Mouse (Mus musculus): ENCODE results near the gene Klf9. TPM values are rescaled to one million over a fixed set of nuclear protein-coding genes. Genes with fewer than 3 reads are reported as not detected.

Gene Klf9
- polyA plus RNA-seq, 2 experiments = 0.74 to 0.86 TPM

DNA sequence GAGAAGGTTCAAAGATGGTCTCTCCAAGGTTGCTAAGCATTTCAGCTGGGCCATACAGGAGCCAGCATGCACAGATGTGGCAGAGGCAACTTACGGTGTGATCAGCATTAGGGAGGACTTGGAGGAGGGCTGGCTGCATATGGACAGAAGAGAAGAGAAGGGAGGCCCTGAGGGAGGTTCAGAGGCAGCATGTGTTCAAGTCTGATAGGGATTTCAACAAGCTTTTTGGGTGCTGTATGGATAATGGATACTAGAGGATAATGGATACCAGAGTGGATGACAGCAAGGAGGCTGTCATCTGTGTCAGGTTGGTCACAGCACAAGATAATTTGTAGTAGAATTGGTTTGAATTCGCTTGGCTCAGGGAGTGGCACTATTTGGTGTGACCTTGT is 28.6 kb downstream of the Klf9 start:
- H3K4me3 ChIP-seq (ENCODE audit: insufficient read depth in 1 of 2, low read depth in 2 of 2, low read length in 2 of 2) = no peak overlapping the region
- DNase-seq (ENCODE audit: low read depth in 3 of 3, low spot score in 3 of 3) (no peak), ATAC-seq (ENCODE audit: insufficient read depth) (peak; percentile 71)
- H3K36me3 ChIP-seq (replicated peaks; ENCODE audit: control insufficient read depth, insufficient read depth, low read depth) = no peaks in the 10 kb centered on the region
- no peak overlapping the region; the same call in 1 of the 2 replicates for H3K4me2 ChIP-seq (ENCODE audit: low read depth)
- no peak overlapping the region for H3K9ac ChIP-seq (replicated peaks)
- WGBS (ENCODE audit: insufficient replicate concordance) = 68% methylated on average over 2 of the region's 2 CpGs
- no peaks in the 10 kb centered on the region for H3K27me3 ChIP-seq (ENCODE audit: control insufficient read depth, insufficient read depth, low read length)
- TF ChIP-seq CTCF (IDR thresholded peaks at IDR 0.05; ENCODE audit: low read depth) (no peak), EP300 (IDR thresholded peaks at IDR 0.05; ENCODE audit: low read depth) (no peak)
- no peaks in the 10 kb centered on the region for H3K9me3 ChIP-seq (ENCODE audit: control insufficient read depth, low read length)
- H3K4me1 ChIP-seq (replicated peaks; ENCODE audit: control insufficient read depth in 2 of 2, insufficient read depth in 2 of 2, low read length in 1 of 2) = peaks cover 0 to 7% of the 10 kb centered on the region in 2 experiments; a peak in 2 of 4 replicates
- H3K27ac ChIP-seq = no peak overlapping the region

DNA sequence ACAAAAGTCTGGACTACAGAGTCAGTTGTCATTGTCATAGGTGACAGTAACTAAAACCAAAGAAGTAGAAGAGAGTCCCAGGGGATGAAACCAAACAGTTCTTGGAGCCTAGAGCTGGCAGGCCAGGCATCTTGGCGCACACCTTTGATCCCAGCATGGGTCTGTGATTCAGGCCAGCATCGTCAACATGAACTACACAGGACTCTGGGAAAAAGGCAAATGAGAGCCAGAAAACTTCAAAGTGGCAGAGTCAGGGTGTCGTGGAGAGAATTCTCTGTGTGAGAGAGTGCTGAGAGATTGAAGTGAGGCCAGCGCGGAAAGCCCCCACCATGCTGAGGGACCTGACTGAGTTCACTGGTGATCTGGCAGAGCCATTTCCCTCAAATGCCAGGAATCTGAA is 29.4 kb downstream of the Klf9 start:
- Histone ChIP-seq H3K9me3 (ENCODE audit: control insufficient read depth, low read length) (no peaks in the 10 kb centered on the region), H3K36me3 (replicated peaks; ENCODE audit: control insufficient read depth, insufficient read depth, low read depth) (no peaks in the 10 kb centered on the region), H3K27ac (no peak overlapping the region), H3K4me1 (replicated peaks; ENCODE audit: control insufficient read depth in 2 of 2, insufficient read depth in 2 of 2, low read length in 1 of 2) (peaks cover 0 to 7% of the 10 kb centered on the region in 2 experiments; a peak in 2 of 4 replicates), H3K9ac (replicated peaks) (no peak overlapping the region), H3K27me3 (ENCODE audit: control insufficient read depth, insufficient read depth, low read length) (no peaks in the 10 kb centered on the region), H3K4me2 (ENCODE audit: low read depth) (no peak overlapping the region), H3K4me3 (ENCODE audit: insufficient read depth in 1 of 2, low read depth in 2 of 2, low read length in 2 of 2) (no peak overlapping the region)
- no peak for DNase-seq (ENCODE audit: low read depth in 3 of 3, low spot score in 3 of 3)
- ATAC-seq (ENCODE audit: insufficient read depth) = no peak
- TF ChIP-seq CTCF (IDR thresholded peaks at IDR 0.05; ENCODE audit: low read depth) = no peak
- TF ChIP-seq EP300 (IDR thresholded peaks at IDR 0.05; ENCODE audit: low read depth) = no peak
- WGBS (ENCODE audit: insufficient replicate concordance) = 80% methylated on average over 5 of the region's 5 CpGs

DNA sequence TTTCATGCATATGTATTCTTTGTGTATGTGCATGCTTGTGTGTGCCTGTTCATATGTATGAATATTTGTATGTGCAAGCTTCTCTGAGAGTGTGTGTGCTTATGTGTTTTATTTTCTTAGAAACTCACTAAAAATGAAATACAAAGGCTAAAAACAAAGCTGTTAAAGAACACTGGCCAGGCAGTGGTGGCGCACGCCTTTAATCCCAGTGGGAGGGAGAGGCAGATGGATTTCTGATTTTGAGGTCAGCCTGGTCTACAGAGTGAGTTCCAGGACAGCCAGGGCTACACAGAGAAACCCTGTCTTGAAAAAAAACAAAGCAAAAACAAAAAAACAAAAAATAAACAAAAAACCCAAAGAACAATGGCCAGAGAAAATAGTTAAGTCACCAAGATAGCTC is 30.1 kb downstream of the Klf9 start:
- Histone ChIP-seq H3K27ac (no peak overlapping the region), H3K4me1 (replicated peaks; ENCODE audit: control insufficient read depth in 2 of 2, insufficient read depth in 2 of 2, low read length in 1 of 2) (peaks cover 0 to 7% of the 10 kb centered on the region in 2 experiments; a peak in 2 of 4 replicates), H3K36me3 (replicated peaks; ENCODE audit: control insufficient read depth, insufficient read depth, low read depth) (no peaks in the 10 kb centered on the region), H3K4me2 (ENCODE audit: low read depth) (no peak overlapping the region), H3K27me3 (ENCODE audit: control insufficient read depth, insufficient read depth, low read length) (no peaks in the 10 kb centered on the region), H3K9ac (replicated peaks) (no peak overlapping the region), H3K9me3 (ENCODE audit: control insufficient read depth, low read length) (no peaks in the 10 kb centered on the region), H3K4me3 (ENCODE audit: insufficient read depth in 1 of 2, low read depth in 2 of 2, low read length in 2 of 2) (no peak overlapping the region)
- 83% methylated on average over 2 of the region's 2 CpGs for WGBS (ENCODE audit: insufficient replicate concordance)
- no peak for DNase-seq (ENCODE audit: low read depth in 3 of 3, low spot score in 3 of 3)
- ATAC-seq (ENCODE audit: insufficient read depth) = no peak
- TF ChIP-seq EP300 (IDR thresholded peaks at IDR 0.05; ENCODE audit: low read depth) (no peak), CTCF (IDR thresholded peaks at IDR 0.05; ENCODE audit: low read depth) (no peak)

DNA sequence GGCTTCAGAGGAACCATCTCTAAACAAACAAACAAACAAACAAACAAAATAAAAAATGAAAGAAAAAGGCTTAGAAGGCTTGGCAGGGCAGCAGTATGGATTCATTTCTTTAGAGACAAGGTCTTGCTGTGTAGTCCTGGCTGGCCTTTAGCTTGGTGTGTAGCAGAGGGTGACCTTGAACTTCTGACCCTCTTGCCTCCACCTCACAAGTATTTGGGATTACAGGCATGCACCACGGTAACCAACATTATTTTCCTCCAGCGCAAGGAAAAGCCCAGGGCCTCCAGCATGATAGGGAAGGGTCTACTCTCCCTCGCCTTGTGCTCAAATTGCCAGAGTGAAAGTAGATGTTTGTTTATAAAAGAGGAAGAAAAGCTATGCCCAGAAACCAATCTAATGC is 34.1 kb downstream of the Klf9 start:
- WGBS (ENCODE audit: insufficient replicate concordance) = 62% methylated on average over 3 of the region's 3 CpGs

DNA sequence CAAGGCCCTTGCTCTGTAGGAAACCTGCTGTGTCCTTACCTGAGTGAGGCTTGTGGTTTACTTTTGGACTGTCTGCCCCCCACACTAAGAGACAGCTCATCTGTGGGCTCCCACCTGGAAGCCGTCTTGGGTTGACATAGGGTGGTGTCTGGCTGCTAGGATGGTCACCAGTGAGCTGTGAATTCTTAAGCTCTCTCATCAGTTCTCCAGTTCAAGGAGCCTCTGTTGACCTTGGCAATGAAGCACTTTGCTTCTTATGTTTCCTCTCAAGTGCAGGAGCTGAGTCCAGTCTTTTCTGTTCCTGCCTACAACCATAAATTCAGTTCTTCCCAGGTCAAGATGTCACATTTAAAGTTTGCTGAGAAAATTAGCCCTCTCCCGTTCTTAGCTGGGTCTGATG is 34.5 kb downstream of the Klf9 start:
- WGBS (ENCODE audit: insufficient replicate concordance) = 64% methylated on average over 2 of the region's 2 CpGs
- DNase-seq (ENCODE audit: low read depth in 3 of 3, low spot score in 3 of 3) (no peak), ATAC-seq (ENCODE audit: insufficient read depth) (no peak)
- Histone ChIP-seq H3K9me3 (ENCODE audit: control insufficient read depth, low read length) (no peaks in the 10 kb centered on the region), H3K4me2 (ENCODE audit: low read depth) (no peak overlapping the region), H3K4me3 (ENCODE audit: insufficient read depth in 1 of 2, low read depth in 2 of 2, low read length in 2 of 2) (no peak overlapping the region), H3K27ac (no peak overlapping the region), H3K4me1 (replicated peaks; ENCODE audit: control insufficient read depth in 2 of 2, insufficient read depth in 2 of 2, low read length in 1 of 2) (no peaks in the 10 kb centered on the region; a peak in 1 of 4 replicates), H3K9ac (replicated peaks) (no peak overlapping the region), H3K27me3 (ENCODE audit: control insufficient read depth, insufficient read depth, low read length) (no peaks in the 10 kb centered on the region), H3K36me3 (replicated peaks; ENCODE audit: control insufficient read depth, insufficient read depth, low read depth) (no peaks in the 10 kb centered on the region)
- TF ChIP-seq EP300 (IDR thresholded peaks at IDR 0.05; ENCODE audit: low read depth) (no peak), CTCF (IDR thresholded peaks at IDR 0.05; ENCODE audit: low read depth) (no peak)

More for the DNA sequence above, 34.1 kb downstream of the Klf9 start:
- Histone ChIP-seq H3K36me3 (replicated peaks; ENCODE audit: control insufficient read depth, insufficient read depth, low read depth) (no peaks in the 10 kb centered on the region), H3K4me3 (ENCODE audit: insufficient read depth in 1 of 2, low read depth in 2 of 2, low read length in 2 of 2) (no peak overlapping the region), H3K27me3 (ENCODE audit: control insufficient read depth, insufficient read depth, low read length) (no peaks in the 10 kb centered on the region), H3K4me2 (ENCODE audit: low read depth) (no peak overlapping the region), H3K9ac (replicated peaks) (no peak overlapping the region), H3K27ac (no peak overlapping the region), H3K4me1 (replicated peaks; ENCODE audit: control insufficient read depth in 2 of 2, insufficient read depth in 2 of 2, low read length in 1 of 2) (no peaks in the 10 kb centered on the region; a peak in 1 of 4 replicates), H3K9me3 (ENCODE audit: control insufficient read depth, low read length) (no peaks in the 10 kb centered on the region)
- ATAC-seq (ENCODE audit: insufficient read depth) = no peak
- TF ChIP-seq CTCF (IDR thresholded peaks at IDR 0.05; ENCODE audit: low read depth) (no peak), EP300 (IDR thresholded peaks at IDR 0.05; ENCODE audit: low read depth) (no peak)
- DNase-seq (ENCODE audit: low read depth in 3 of 3, low spot score in 3 of 3) = no peak
